Mouse (Mus musculus): Measurements from ENCODE around the gene Vsig8. TPM values are rescaled to one million over a fixed set of nuclear protein-coding genes. Genes with fewer than 3 reads are reported as not detected.

The Vsig8 gene
- polyA plus RNA-seq, 1 experiment from 2014 or later = 0.04 TPM

DNA sequence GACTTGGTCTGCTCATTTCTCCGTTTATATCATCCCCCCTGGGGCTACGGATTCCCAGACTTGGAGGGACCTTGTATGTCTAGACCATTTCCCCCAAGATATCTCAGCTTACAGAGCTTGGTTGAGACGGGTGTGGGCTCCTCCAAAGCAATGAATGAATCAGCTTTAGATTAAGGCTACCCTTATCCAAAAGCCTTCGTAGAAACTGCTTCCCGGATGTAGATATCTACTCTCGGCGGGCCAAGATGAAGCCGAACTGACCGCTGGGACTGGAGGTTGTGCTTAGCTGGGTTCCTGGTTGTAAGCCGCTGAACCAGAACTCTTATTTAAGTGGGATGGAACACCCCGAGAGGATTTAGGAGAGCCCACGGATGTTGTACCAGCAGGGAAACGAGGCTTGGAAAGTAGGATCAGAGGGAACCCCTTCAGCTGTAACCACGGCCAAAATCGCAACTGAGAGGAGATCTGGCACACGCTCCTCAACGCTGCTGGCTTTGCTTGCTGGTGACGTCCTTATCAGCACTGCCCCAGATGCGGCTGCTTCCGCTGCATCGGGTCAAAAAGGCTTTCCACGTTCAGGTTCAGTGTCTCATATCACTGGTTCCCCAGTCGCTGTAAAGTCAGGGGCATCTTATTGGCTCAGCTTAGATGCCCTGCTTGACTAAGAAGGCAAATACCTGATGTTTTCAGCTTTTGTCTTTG lies 29.2 kb upstream of the Vsig8 start:
- DNase-seq (ENCODE audit: low read depth, low spot score) = no peak
- in situ Hi-C loops (cut with MboI; ENCODE audit: low pct_unique_long_range_greater_than_20kb) = loop anchor here (10.0 to 25.0 kb wide), 2 partner anchors 108 to 861 kb away; partner anchors contain the start of gene Dusp23
- CTCF ChIA-PET = interaction anchor here (0.8 to 3.4 kb wide), 4 partner anchors 10 to 118 kb away, joined by 3 to 21 read pairs (median 4); no protein-coding TSS in a partner anchor
- TF ChIP-seq CTCF (IDR thresholded peaks at IDR 0.05) = no peak
- peaks cover 8% of the 10 kb centered on the region for H3K27me3 ChIP-seq
- no peak for ATAC-seq
- POLR2A ChIA-PET = no interaction called here

DNA sequence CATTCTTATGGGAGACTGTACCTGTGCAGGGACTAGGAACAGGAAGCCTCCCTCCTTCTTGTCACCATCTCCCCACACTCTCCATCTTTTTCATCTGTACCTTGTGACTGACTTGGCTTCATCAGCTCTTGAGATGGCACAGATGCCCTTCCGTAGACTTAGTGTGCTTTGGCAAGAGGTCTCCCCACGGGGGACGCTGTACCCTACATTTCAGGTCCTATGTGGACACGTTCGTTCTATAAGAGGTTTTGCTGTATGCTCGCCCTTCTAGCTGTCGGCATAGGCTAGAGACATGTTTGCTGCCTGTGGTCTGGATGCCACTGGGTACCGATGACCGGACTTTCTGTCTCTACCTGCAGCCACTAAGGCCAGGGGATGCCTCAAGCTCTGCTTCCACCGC lies 28.3 kb upstream of the Vsig8 start:
- TF ChIP-seq CTCF (IDR thresholded peaks at IDR 0.05) = no peak
- DNase-seq (ENCODE audit: low read depth, low spot score) (no peak), ATAC-seq (no peak)
- POLR2A ChIA-PET = no interaction called here
- in situ Hi-C loops (cut with MboI; ENCODE audit: low pct_unique_long_range_greater_than_20kb) = loop anchor here (10.0 to 25.0 kb wide), 2 partner anchors 107 to 860 kb away; partner anchors contain the start of gene Dusp23
- peaks cover 8% of the 10 kb centered on the region for H3K27me3 ChIP-seq
- CTCF ChIA-PET = interaction anchor here (1.3 to 3.4 kb wide), 6 partner anchors 8 to 119 kb away, joined by 4 to 21 read pairs (median 6); partner anchors contain the start of gene Cfap45

DNA sequence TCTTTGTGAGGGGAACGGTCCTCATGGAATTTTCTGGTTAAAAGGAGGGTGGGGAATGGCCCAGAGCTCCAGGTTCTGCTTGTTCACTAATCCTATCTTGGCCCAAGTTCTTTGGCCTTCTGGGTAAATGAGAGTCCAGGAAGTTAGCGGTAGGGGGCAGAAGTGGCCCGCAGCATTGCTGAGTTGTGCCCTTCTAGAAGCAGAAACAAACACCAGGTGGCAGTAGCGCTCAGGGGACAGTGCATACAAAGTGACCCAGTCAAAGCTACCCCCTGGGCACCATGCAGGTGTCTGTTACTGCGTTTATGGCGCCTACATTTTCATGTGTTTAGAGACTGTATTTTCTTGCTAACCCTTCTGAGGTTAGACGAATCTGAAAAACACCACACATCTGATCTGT lies 27.0 kb upstream of the Vsig8 start:
- ATAC-seq = peak; percentile 94

DNA sequence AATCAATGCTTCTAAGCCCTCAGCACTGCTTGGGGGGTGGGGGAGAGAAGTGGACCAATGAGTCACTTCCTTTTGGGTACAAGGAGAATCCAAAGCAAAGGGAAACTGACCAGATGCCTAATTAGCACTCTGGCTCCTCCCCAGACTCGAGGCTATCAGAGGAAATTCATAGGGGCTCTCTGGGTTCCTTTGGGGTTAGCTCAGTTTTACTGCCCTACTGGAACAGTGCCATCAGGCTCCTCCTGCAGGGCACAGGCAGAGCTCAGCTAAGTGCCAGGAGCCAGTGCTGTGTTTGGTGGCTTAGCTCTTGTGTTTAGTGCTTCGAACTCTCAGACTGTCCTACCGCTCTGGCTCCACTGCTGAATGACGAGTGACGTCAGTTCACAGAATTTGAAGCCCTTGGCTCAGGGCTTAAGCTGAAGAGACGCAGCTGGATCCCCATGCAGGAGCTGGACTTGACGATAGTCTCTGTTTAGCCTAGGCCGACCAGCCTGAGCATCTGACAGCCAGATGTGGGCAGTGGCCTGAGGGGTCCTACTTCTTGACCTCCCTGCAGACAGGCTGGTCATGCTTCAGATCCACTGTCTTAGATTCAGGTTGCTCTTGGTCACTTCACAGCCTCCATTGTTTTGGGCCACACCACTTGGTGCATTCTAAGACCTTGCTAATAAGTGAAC lies 25.1 kb upstream of the Vsig8 start:
- ATAC-seq (peak; percentile 37), DNase-seq (ENCODE audit: low read depth, low spot score) (no peak)
- ChIA-PET CTCF (no interaction called here), POLR2A (interaction anchor here (0.6 to 0.7 kb wide), 2 partner anchors 19 to 131 kb away, joined by 3 read pairs; no protein-coding TSS in a partner anchor)
- peaks cover 6% of the 10 kb centered on the region for H3K27me3 ChIP-seq
- in situ Hi-C loops (cut with MboI; ENCODE audit: low pct_unique_long_range_greater_than_20kb) = loop anchor here (25.0 kb wide), 1 partner anchor 857 kb away; no protein-coding TSS in a partner anchor
- TF ChIP-seq CTCF (IDR thresholded peaks at IDR 0.05) = no peak

More for the DNA sequence above, 27.0 kb upstream of the Vsig8 start:
- peak; percentile 24 for DNase-seq (ENCODE audit: low read depth, low spot score)
- in situ Hi-C loops (cut with MboI; ENCODE audit: low pct_unique_long_range_greater_than_20kb) = loop anchor here (10.0 to 25.0 kb wide), 2 partner anchors 106 to 859 kb away; partner anchors contain the start of gene Dusp23
- peaks cover 5% of the 10 kb centered on the region for H3K27me3 ChIP-seq
- ChIA-PET CTCF (interaction anchor here (0.8 to 3.4 kb wide), 26 partner anchors 9 to 163 kb away, joined by 3 to 21 read pairs (median 4); partner anchors contain the start of genes Cfap45, Dusp23, Igsf9 and Slamf9), POLR2A (interaction anchor here (0.7 to 1.1 kb wide), 2 partner anchors 19 to 107 kb away, joined by 3 read pairs; no protein-coding TSS in a partner anchor)
- peak; percentile 99 for TF ChIP-seq CTCF (IDR thresholded peaks at IDR 0.05)

DNA sequence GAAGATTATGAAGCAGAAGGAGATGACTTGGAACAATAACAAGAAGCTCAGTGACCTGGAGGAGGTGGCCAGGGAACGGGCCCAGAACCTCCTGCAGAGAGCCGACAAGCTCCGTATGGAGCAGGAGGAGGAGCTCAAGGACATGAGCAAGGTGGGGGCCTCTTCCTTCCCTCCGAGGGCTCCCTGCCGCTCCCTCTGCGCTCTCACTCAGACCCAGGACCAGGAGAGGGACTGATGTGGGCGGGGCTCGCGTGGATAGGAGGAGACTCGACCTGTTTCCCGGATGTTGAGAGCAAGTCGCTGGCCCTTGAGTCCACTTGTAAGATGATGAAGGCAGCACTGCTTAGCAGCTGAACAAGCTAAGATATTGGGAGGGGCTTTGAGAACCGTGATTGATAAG lies 23.2 kb upstream of the Vsig8 start:
- in situ Hi-C loops (cut with MboI; ENCODE audit: low pct_unique_long_range_greater_than_20kb) = loop anchor here (25.0 kb wide), 1 partner anchor 855 kb away; no protein-coding TSS in a partner anchor
- ChIA-PET POLR2A (interaction anchor here (0.6 kb wide), 1 partner anchor 117 kb away, joined by 3 read pairs; no protein-coding TSS in a partner anchor), CTCF (interaction anchor here (0.7 to 1.3 kb wide), 3 partner anchors 18 to 30 kb away, joined by 3 to 4 read pairs (median 3); no protein-coding TSS in a partner anchor)
- no peak for ATAC-seq
- no peak for DNase-seq (ENCODE audit: low read depth, low spot score)
- no peak for TF ChIP-seq CTCF (IDR thresholded peaks at IDR 0.05)
- peaks cover 6% of the 10 kb centered on the region for H3K27me3 ChIP-seq

DNA sequence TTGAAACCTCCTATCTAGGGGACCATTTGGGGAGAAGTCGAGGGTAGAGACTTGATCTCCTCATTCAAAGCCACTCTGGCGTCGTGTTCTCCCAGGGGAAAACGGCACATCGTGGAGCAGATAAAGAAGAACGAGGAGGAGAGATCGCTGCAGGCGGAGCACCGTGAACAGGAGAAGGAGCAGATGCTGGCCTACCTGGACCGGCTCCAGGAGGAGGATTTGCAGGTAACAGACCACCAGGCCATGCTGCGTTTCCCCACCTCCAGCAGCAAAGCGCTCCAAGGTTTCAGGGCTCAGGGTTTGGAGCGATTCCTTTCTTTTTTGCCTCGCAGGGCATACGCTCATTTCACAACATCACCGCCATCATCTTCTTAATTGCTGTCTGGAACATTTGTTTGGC lies 20.6 kb upstream of the Vsig8 start:
- DNase-seq (ENCODE audit: low read depth, low spot score) (no peak), ATAC-seq (no peak)
- TF ChIP-seq CTCF (IDR thresholded peaks at IDR 0.05) = no peak
- in situ Hi-C loops (cut with MboI; ENCODE audit: low pct_unique_long_range_greater_than_20kb) = loop anchor here (25.0 kb wide), 1 partner anchor 852 kb away; no protein-coding TSS in a partner anchor
- POLR2A ChIA-PET = no interaction called here
- H3K27me3 ChIP-seq = peaks cover 11% of the 10 kb centered on the region
- CTCF ChIA-PET = no interaction called here

DNA sequence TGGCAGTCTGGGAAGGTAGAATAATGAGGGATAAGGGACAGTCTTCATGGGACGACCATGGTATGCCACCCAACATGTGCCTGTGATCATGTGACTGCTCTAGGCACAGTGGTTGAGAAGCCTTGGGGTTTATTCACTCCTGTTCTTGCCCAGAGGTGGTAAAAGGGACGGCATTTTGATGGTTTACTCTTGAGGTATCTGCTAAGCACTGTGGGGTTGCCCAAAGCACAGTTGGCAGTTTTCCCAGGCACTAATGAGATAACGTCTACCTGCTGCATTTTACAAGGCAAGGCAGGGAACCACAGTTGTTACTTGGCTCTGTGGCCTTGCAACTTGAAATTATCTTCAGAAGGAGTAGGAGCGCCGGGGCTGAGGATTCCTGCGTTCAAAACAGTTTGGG lies 15.9 kb upstream of the Vsig8 start:
- DNase-seq (ENCODE audit: low read depth, low spot score) (no peak), ATAC-seq (no peak)
- H3K27me3 ChIP-seq = peaks cover 20% of the 10 kb centered on the region
- in situ Hi-C loops (cut with MboI; ENCODE audit: low pct_unique_long_range_greater_than_20kb) = loop anchor here (25.0 kb wide), 1 partner anchor 847 kb away; no protein-coding TSS in a partner anchor
- ChIA-PET POLR2A (no interaction called here), CTCF (interaction anchor here (1.6 kb wide), 1 partner anchor 11 kb away, joined by 5 read pairs; no protein-coding TSS in a partner anchor)
- no peak for TF ChIP-seq CTCF (IDR thresholded peaks at IDR 0.05)

DNA sequence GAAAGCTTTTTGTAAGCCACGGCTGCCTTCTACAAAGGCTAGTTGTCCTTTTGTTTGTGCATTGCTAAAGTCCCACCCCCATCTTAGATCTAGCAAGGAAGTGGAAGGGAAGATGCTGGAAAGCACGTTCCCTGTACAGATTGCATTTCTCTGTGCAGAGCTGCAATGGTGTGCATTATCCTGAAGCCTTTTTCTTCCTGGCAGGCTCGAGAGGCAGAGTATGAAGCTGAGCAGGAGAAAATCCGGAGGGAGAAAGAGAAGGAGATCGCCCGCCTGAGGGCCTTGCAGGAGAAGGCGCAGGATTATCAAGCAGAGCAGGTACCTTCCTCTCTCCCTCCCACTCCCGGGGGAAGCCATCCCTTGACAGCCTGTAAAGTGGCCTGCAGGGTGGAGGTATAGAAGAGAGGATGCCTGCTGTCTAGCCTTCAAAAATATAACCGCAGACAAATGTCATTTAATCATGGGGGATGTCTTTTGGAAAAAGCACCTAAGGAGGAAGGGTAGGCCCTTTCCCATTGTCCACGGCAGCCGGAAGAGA lies 15.4 kb upstream of the Vsig8 start:
- ATAC-seq = no peak
- TF ChIP-seq CTCF (IDR thresholded peaks at IDR 0.05) = no peak
- DNase-seq (ENCODE audit: low read depth, low spot score) = no peak
- in situ Hi-C loops (cut with MboI; ENCODE audit: low pct_unique_long_range_greater_than_20kb) = loop anchor here (25.0 kb wide), 1 partner anchor 847 kb away; no protein-coding TSS in a partner anchor
- ChIA-PET POLR2A (no interaction called here), CTCF (no interaction called here)
- peaks cover 21% of the 10 kb centered on the region for H3K27me3 ChIP-seq

DNA sequence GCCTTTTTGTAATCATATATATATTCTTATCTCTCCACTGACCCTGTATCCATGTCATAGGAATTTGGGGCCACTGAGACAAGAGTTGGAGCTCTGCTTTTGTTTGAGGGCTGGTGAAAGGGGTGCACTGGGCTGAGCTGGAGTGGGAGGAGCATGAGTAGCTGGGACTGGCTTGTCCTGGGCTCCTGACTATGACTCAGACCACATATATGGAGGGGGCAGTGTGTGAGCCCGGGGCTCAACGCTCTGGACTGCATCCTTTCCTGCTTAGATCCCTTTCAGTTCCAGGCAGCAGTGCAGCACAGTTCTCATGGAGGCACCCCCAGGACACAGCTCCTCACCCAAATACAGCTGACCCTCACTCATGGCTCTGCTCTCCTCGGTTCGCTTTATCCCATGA lies 9.7 kb upstream of the Vsig8 start:
- peaks cover 14% of the 10 kb centered on the region for H3K27me3 ChIP-seq
- ChIA-PET POLR2A (no interaction called here), CTCF (interaction anchor here (1.3 to 1.5 kb wide), 3 partner anchors 18 to 137 kb away, joined by 3 to 7 read pairs (median 3); no protein-coding TSS in a partner anchor)
- no peak for DNase-seq (ENCODE audit: low read depth, low spot score)
- in situ Hi-C loops (cut with MboI; ENCODE audit: low pct_unique_long_range_greater_than_20kb) = loop anchor here (25.0 kb wide), 1 partner anchor 841 kb away; no protein-coding TSS in a partner anchor
- peak; percentile 61 for ATAC-seq
- no peak for TF ChIP-seq CTCF (IDR thresholded peaks at IDR 0.05)

DNA sequence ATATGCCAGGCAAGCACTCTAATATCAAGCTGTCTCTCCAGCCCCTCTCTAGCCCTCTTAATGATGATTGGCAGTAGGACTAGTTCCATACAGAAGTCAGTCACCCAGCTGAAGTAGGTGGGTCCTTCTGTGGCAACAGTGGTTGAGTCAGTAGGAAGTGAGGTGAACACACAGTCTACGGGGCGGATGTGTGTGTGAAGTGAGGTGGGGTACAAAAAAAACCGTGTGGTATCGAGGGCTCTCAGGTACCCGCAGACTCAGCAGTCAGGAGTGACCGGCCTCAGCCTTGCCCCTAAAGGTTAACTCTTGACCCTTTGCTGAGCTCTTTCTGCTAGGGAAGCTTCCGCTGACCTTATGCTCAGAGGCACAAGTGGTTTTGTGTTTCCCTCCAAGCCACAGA lies 7.2 kb upstream of the Vsig8 start:
- ChIA-PET CTCF (no interaction called here), POLR2A (no interaction called here)
- in situ Hi-C loops (cut with MboI; ENCODE audit: low pct_unique_long_range_greater_than_20kb) = loop anchor here (25.0 kb wide), 1 partner anchor 839 kb away; no protein-coding TSS in a partner anchor
- no peak for TF ChIP-seq CTCF (IDR thresholded peaks at IDR 0.05)
- ATAC-seq = no peak
- no peak for DNase-seq (ENCODE audit: low read depth, low spot score)
- peaks cover 5% of the 10 kb centered on the region for H3K27me3 ChIP-seq

All from Patski (cell line).